Mouse (Mus musculus): ENCODE measurements around the gene Fchsd2.

The Fchsd2 gene

GRCm38 (mm10) chr7:101248760-101249159 is 156.1 kb downstream of the Fchsd2 start:
- TF ChIP-seq NANOG (IDR thresholded peaks at IDR 0.05; ENCODE audit: borderline replicate concordance, low read length) (no peak), POU5F1 (IDR thresholded peaks at IDR 0.05; ENCODE audit: borderline replicate concordance, low read length) (no peak), CTCF (conservative IDR thresholded peaks at IDR 0.05; ENCODE audit: low read length) (no peak)
- Histone ChIP-seq H3K4me1 (replicated peaks; ENCODE audit: low read depth, low read length) (no peaks in the 10 kb centered on the region), H3K27me3 (ENCODE audit: insufficient read depth, low read length) (no peaks in the 10 kb centered on the region), H3K4me3 (replicated peaks; ENCODE audit: low read length) (no peak overlapping the region), H3K36me3 (ENCODE audit: insufficient read depth, low read length) (peaks cover 5% of the 10 kb centered on the region; the same call in 1 of the 2 replicates), H3K9me3 (ENCODE audit: low read length) (no peaks in the 10 kb centered on the region)

- Histone ChIP-seq H3K36me3 (ENCODE audit: insufficient read depth, low read length) (peaks cover 5% of the 10 kb centered on the region; the same call in 1 of the 2 replicates), H3K9me3 (ENCODE audit: low read length) (no peaks in the 10 kb centered on the region), H3K4me3 (replicated peaks; ENCODE audit: low read length) (no peak overlapping the region), H3K4me1 (replicated peaks; ENCODE audit: low read depth, low read length) (no peaks in the 10 kb centered on the region), H3K27me3 (ENCODE audit: insufficient read depth, low read length) (no peaks in the 10 kb centered on the region)
- TF ChIP-seq CTCF (conservative IDR thresholded peaks at IDR 0.05; ENCODE audit: low read length): no peak
- no peak for TF ChIP-seq NANOG (IDR thresholded peaks at IDR 0.05; ENCODE audit: borderline replicate concordance, low read length)
Observed at GRCm38 (mm10) chr7:101249173-101249572, 156.5 kb downstream of the Fchsd2 start.

GRCm38 (mm10) chr7:101253071-101253470 is 160.4 kb downstream of the Fchsd2 start:
- no peak for TF ChIP-seq POU5F1 (IDR thresholded peaks at IDR 0.05; ENCODE audit: borderline replicate concordance, low read length)
- no peak for TF ChIP-seq NANOG (IDR thresholded peaks at IDR 0.05; ENCODE audit: borderline replicate concordance, low read length)
- no peak for TF ChIP-seq CTCF (conservative IDR thresholded peaks at IDR 0.05; ENCODE audit: low read length)

GRCm38 (mm10) chr7:101258482-101258881 is 165.8 kb downstream of the Fchsd2 start:
- peaks cover 6% of the 10 kb centered on the region for H3K4me1 ChIP-seq (replicated peaks; ENCODE audit: low read depth, low read length)
- TF ChIP-seq NANOG (IDR thresholded peaks at IDR 0.05; ENCODE audit: borderline replicate concordance, low read length) (no peak), CTCF (conservative IDR thresholded peaks at IDR 0.05; ENCODE audit: low read length) (no peak), POU5F1 (IDR thresholded peaks at IDR 0.05; ENCODE audit: borderline replicate concordance, low read length) (no peak)

More at GRCm38 (mm10) chr7:101253071-101253470, 160.4 kb downstream of the Fchsd2 start:
- Histone ChIP-seq H3K4me3 (replicated peaks; ENCODE audit: low read length) (no peak overlapping the region), H3K36me3 (ENCODE audit: insufficient read depth, low read length) (peaks cover 5% of the 10 kb centered on the region; the same call in 1 of the 2 replicates), H3K27me3 (ENCODE audit: insufficient read depth, low read length) (no peaks in the 10 kb centered on the region), H3K9me3 (ENCODE audit: low read length) (no peaks in the 10 kb centered on the region), H3K4me1 (replicated peaks; ENCODE audit: low read depth, low read length) (no peaks in the 10 kb centered on the region)

GRCm38 (mm10) chr7:101261941-101262546 is 169.4 kb downstream of the Fchsd2 start:
- Histone ChIP-seq H3K9me3 (ENCODE audit: low read length) (no peaks in the 10 kb centered on the region), H3K36me3 (ENCODE audit: insufficient read depth, low read length) (peaks cover 9% of the 10 kb centered on the region; the same call in 1 of the 2 replicates), H3K4me1 (replicated peaks; ENCODE audit: low read depth, low read length) (peaks cover 6% of the 10 kb centered on the region), H3K27me3 (ENCODE audit: insufficient read depth, low read length) (no peaks in the 10 kb centered on the region), H3K4me3 (replicated peaks; ENCODE audit: low read length) (no peak overlapping the region)
- TF ChIP-seq POU5F1 (IDR thresholded peaks at IDR 0.05; ENCODE audit: borderline replicate concordance, low read length) (no peak), NANOG (IDR thresholded peaks at IDR 0.05; ENCODE audit: borderline replicate concordance, low read length) (no peak), CTCF (conservative IDR thresholded peaks at IDR 0.05; ENCODE audit: low read length) (no peak)

More at GRCm38 (mm10) chr7:101258482-101258881, 165.8 kb downstream of the Fchsd2 start:
- Histone ChIP-seq H3K4me3 (replicated peaks; ENCODE audit: low read length) (no peak overlapping the region), H3K27me3 (ENCODE audit: insufficient read depth, low read length) (no peaks in the 10 kb centered on the region), H3K9me3 (ENCODE audit: low read length) (no peaks in the 10 kb centered on the region), H3K36me3 (ENCODE audit: insufficient read depth, low read length) (peaks cover 10% of the 10 kb centered on the region; the same call in 1 of the 2 replicates)

- Histone ChIP-seq H3K4me1 (replicated peaks; ENCODE audit: low read depth, low read length) (peaks cover 6% of the 10 kb centered on the region), H3K4me3 (replicated peaks; ENCODE audit: low read length) (no peak overlapping the region), H3K27me3 (ENCODE audit: insufficient read depth, low read length) (no peaks in the 10 kb centered on the region), H3K36me3 (ENCODE audit: insufficient read depth, low read length) (peaks cover 9% of the 10 kb centered on the region; the same call in 1 of the 2 replicates), H3K9me3 (ENCODE audit: low read length) (no peaks in the 10 kb centered on the region)
- TF ChIP-seq NANOG (IDR thresholded peaks at IDR 0.05; ENCODE audit: borderline replicate concordance, low read length) (no peak), CTCF (conservative IDR thresholded peaks at IDR 0.05; ENCODE audit: low read length) (no peak), POU5F1 (IDR thresholded peaks at IDR 0.05; ENCODE audit: borderline replicate concordance, low read length) (no peak)
Observed at GRCm38 (mm10) chr7:101263511-101263910, 170.8 kb downstream of the Fchsd2 start.

GRCm38 (mm10) chr7:101267457-101268259 is 175.0 kb downstream of the Fchsd2 start:
- no peak for TF ChIP-seq POU5F1 (IDR thresholded peaks at IDR 0.05; ENCODE audit: borderline replicate concordance, low read length)
- no peak for TF ChIP-seq CTCF (conservative IDR thresholded peaks at IDR 0.05; ENCODE audit: low read length)
- TF ChIP-seq NANOG (IDR thresholded peaks at IDR 0.05; ENCODE audit: borderline replicate concordance, low read length): no peak
- Histone ChIP-seq H3K36me3 (ENCODE audit: insufficient read depth, low read length) (peaks cover 11% of the 10 kb centered on the region), H3K27me3 (ENCODE audit: insufficient read depth, low read length) (no peaks in the 10 kb centered on the region), H3K4me3 (replicated peaks; ENCODE audit: low read length) (no peak overlapping the region), H3K4me1 (replicated peaks; ENCODE audit: low read depth, low read length) (no peaks in the 10 kb centered on the region), H3K9me3 (ENCODE audit: low read length) (no peaks in the 10 kb centered on the region)

GRCm38 (mm10) chr7:101271602-101272001 is 178.9 kb downstream of the Fchsd2 start:
- no peaks in the 10 kb centered on the region for H3K27me3 ChIP-seq (ENCODE audit: insufficient read depth, low read length)
- no peaks in the 10 kb centered on the region for H3K9me3 ChIP-seq (ENCODE audit: low read length)
- TF ChIP-seq NANOG (IDR thresholded peaks at IDR 0.05; ENCODE audit: borderline replicate concordance, low read length): no peak
- no peaks in the 10 kb centered on the region for H3K4me1 ChIP-seq (replicated peaks; ENCODE audit: low read depth, low read length)
- peaks cover 22% of the 10 kb centered on the region for H3K36me3 ChIP-seq (ENCODE audit: insufficient read depth, low read length)
- no peak overlapping the region for H3K4me3 ChIP-seq (replicated peaks; ENCODE audit: low read length)
